Mouse (Mus musculus): Measurements from ENCODE around the gene Tap2.
"Not testable (repeated sequence)": the region's sequence is repeated elsewhere in the genome, so short reads cannot be mapped to it uniquely, and the experiment has no call there.

DNA sequence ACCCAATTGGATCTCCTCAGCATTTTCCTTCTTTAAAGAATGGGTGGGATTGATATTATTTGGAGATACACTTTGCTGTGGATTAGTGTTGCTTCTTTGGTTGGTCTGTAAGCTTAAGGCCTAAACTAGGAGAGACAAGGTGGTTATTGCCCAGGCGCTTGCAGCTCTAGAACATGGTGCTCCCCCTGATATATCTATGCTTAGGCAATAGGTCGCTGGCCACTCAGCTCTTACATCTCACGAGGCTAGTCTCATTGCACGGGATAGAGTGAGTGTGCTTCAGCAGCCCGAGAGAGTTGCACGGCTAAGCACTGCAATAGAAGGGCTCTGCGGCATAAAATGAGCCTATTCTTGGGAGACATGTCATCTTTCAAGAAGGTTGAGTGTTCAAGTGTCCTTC is 28.7 kb downstream of the Tap2 start:
- TF ChIP-seq CTCF (IDR thresholded peaks at IDR 0.05; ENCODE audit: borderline replicate concordance, insufficient read depth, low read depth, low read length); POLR2A (IDR thresholded peaks at IDR 0.05; ENCODE audit: borderline replicate concordance, insufficient read depth, low read length): not testable (repeated sequence)
